Mouse (Mus musculus) spleen, postnatal 36 days (tissue): ENCODE measurements around the gene Magix.

Experiments
- DNase-seq, 2 experiments: peaks; one replicate each; pipeline ENCODE4 v3.0.0; 2022; ENCODE audit warnings: low spot score in 2 of 2, mixed read lengths in 1 of 2

Magix gene

GRCm38 (mm10) chrX:7674284-7675000, 6.6 kb downstream of the Magix start:
- DNase-seq: peak; percentile 17 to 29

- peak; percentile 67 to 69 for DNase-seq
Observed at GRCm38 (mm10) chrX:7673578-7674281, 7.3 kb downstream of the Magix start.

GRCm38 (mm10) chrX:7672739-7673138, 8.3 kb downstream of the Magix start:
- no peak for DNase-seq

- DNase-seq: peak; percentile 50 to 63
Observed at GRCm38 (mm10) chrX:7670921-7671623, 10.0 kb downstream of the Magix start, which contains the start of gene Plp2. Gene Plp2, minus strand, starts transcription at chrX:7671390.

GRCm38 (mm10) chrX:7670390-7670881, 10.6 kb downstream of the Magix start:
- DNase-seq: peak; percentile 61 to 63

GRCm38 (mm10) chrX:7665739-7666502, 15.1 kb downstream of the Magix start:
- DNase-seq: no peak

GRCm38 (mm10) chrX:7664791-7665190, 16.3 kb downstream of the Magix start:
- DNase-seq: no peak

- no peak for DNase-seq
Observed at GRCm38 (mm10) chrX:7662936-7663335, 18.1 kb downstream of the Magix start.

- no peak for DNase-seq
Observed at GRCm38 (mm10) chrX:7661086-7661485, 20.0 kb downstream of the Magix start.

- DNase-seq: no peak
Observed at GRCm38 (mm10) chrX:7658785-7659589, 22.1 kb downstream of the Magix start.

- DNase-seq: no peak
Observed at GRCm38 (mm10) chrX:7658031-7658784, 22.8 kb downstream of the Magix start.

GRCm38 (mm10) chrX:7657221-7657639, 23.8 kb downstream of the Magix start, which contains the start of gene Prickle3:
Gene Prickle3, plus strand, starts transcription at chrX:7657260.
- DNase-seq: peak; percentile 61 to 63

- peak; percentile 85 to 91 for DNase-seq
Observed at GRCm38 (mm10) chrX:7648671-7649304, 32.3 kb downstream of the Magix start.

GRCm38 (mm10) chrX:7645349-7645748, 35.7 kb downstream of the Magix start:
- peak; percentile 72 to 80 for DNase-seq

GRCm38 (mm10) chrX:7640785-7641184, 40.3 kb downstream of the Magix start:
- DNase-seq: no peak

GRCm38 (mm10) chrX:7639536-7640325, 41.3 kb downstream of the Magix start:
- no peak for DNase-seq

- peak; percentile 74 to 77 for DNase-seq
Observed at GRCm38 (mm10) chrX:7638401-7639091, 42.5 kb downstream of the Magix start, which contains the start of gene Syp. Gene Syp, plus strand, starts transcription at chrX:7638471.

- no peak for DNase-seq
Observed at GRCm38 (mm10) chrX:7635101-7635500, 46.0 kb downstream of the Magix start.
